Mouse (Mus musculus): ENCODE data around the gene Creb3l4.

Creb3l4 gene

DNA sequence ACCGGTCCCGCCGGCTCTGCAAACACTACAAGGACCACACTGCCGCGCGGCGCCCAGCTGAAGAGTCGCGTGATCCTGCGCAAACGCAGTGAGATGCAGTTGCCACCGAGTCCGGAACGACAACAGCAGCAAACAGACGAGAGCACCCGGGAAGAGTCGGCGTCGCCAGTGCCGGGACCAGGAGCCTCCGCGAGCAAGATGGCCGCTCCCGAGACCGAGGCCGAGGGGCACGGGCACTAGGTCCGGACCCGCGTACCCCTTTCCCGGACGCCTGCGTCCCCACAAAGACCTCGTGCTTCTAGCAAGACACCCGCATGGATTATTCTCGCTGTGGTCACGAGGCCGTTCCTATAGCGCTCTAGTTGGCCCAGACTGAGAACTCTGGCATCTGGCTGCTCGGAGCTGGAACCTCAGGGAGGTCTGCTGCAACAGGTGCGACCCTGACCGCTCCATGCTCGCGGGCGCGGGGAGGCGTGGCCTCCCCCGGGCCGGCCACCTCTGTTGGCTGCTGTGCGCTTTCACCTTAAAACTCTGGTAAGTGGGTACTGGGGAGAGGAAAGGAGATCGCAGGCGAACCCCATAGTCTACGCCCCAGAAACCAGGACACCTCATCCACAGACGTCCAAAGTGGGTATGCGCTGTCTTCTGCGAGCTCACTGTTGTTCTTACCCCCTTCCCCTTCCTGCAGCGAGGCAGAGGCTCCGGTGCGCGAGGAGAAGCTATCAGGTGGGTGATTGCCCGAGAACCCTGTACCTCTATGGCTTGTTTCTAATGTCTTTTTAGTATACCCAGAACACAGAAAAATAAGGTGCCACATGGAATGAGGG is 11.6 kb downstream of the Creb3l4 start, which contains the start of gene Jtb:
Gene Jtb (plus strand): TSS at position 91 of the 827 bp plus-strand sequence.
- in situ Hi-C loops (cut with MboI), result no loop called here

DNA sequence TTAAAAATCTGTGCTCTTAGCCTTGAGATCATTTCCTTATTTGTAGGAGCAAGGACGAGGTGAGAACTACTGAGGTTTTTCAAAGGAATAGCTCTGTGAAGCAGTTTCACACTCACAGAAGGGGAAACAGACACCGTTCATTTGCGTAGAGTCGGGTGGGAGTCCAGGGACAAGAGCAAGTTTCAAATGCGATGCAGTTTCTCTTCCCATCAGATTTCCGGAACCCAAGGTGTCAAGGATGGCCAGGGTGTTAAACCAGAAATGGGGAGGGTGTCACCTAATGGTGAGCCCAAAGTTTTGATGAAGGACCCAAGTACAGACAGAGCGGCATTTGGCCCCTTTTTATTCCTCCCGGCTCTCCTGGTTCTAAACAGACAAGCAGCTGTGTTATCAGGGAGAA is 12.2 kb downstream of the Creb3l4 start:
- in situ Hi-C loops (cut with MboI), result no loop called here

DNA sequence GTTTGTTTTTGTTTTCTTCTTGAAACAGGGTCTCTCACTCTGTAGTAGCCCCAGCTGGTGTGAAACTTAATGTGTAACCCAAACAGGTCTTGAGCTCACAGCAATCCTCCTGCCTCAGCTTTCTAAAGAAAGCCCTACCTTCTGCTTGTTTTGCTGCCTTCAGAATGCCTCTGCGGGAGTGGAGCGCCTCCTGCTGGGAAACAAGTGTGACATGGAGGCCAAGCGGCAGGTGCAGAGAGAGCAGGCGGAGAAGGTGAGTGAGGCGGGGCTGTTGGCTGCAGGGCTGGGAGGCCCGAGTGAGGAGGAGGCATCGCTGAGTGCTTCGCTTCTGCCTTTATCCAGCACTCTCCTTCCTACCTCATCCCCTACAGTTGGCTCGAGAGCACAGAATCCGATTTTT is 19.0 kb downstream of the Creb3l4 start:
- in situ Hi-C loops (cut with MboI), result no loop called here

DNA sequence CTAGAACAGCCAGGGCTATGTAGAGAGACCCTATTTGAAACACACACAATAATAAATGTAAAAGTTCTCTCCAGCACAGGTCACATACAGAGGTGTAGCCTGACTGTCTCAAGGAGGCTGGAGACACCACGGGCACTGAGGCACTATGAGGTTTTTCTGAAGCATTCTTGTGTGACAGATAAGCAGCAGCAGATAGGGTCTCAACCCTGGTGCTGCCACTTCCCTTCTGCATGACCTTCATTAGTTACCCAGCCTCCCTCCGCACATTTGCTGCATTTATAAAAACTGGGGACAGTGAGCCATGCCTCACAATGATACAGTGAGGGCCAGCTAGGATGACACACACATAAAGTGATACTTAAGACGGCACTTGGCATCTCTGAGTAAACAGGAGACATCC is 20.4 kb downstream of the Creb3l4 start:
- in situ Hi-C loops (cut with MboI), result no loop called here

DNA sequence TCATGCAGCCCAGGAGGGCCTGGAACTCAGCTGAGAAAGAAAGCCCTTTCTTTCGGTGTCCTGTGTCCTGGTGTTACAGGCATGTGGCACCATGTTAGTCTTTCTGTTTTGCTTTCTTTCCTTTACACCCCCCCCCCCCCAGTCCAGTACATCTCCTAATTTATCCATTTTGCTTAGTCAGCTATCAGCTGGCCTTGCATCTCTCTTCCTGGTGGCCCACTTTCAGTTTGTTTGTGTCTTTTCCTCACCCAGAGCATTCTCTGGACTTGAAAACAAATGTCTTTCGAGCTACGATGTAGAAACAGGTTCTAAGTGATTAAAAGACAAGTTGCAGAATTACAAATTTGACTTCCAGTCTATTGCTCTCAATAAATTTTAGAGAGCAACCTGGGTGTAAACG is 20.9 kb downstream of the Creb3l4 start:
- in situ Hi-C loops (cut with MboI), result no loop called here

DNA sequence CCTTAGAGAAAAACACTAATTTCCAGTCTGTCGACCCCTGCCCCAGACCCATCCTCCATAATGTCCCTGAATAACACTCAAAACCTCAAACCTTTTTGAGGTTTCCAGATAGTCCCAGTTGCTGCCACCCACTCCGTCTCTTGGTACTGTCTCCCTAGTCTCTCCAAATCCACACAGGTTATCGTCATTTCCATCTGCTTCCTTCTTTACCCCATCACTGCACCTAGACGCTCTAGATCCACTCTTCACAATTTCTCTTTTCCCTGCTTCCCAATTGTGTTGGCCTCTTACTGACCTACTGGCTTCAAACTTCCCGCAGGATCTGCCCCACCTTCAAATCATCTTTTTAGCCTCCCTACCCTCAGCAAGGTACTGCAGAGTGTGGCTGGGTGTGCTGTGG is 22.2 kb downstream of the Creb3l4 start:
- in situ Hi-C loops (cut with MboI), result no loop called here

DNA sequence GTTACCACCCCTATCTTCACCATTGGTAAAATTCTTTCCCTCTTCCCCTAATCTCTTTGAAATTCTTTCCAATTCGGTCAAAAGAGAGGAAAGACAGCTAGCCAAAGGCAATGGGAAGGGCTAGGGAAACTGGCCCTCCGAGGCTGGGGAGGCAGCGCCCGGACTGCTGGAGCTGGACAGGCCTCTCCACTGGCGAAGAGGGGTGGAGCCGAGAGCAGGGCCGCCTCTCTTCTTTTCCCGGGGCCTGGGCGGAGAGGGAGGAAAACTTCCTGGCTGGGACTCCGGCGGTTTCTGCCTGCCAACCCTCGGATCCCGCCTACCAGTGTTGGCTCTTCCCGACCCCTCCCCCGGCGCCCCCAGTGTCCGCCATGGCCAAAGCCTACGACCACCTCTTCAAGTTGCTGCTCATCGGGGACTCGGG is 22.8 kb downstream of the Creb3l4 start:
- in situ Hi-C loops (cut with MboI), result no loop called here

DNA sequence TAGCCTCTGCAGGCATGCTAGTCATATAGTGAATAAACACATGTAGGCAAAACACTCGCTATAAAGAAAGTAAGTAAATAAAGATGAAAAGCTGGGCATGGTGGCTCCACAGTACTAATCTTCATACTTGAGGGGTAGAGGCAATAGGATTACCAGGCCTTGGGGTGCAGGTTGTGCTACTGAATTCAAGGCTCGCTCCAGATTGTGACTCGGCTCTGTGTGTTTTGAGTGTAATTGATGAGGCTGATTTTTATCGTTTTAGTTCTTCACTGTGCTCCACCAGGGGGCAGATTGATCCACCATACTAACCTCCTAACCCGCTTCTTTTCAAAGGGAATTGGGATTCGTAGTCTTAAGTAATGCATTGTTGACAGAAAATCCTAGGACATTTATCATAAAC is 23.2 kb downstream of the Creb3l4 start:
- in situ Hi-C loops (cut with MboI), result no loop called here

DNA sequence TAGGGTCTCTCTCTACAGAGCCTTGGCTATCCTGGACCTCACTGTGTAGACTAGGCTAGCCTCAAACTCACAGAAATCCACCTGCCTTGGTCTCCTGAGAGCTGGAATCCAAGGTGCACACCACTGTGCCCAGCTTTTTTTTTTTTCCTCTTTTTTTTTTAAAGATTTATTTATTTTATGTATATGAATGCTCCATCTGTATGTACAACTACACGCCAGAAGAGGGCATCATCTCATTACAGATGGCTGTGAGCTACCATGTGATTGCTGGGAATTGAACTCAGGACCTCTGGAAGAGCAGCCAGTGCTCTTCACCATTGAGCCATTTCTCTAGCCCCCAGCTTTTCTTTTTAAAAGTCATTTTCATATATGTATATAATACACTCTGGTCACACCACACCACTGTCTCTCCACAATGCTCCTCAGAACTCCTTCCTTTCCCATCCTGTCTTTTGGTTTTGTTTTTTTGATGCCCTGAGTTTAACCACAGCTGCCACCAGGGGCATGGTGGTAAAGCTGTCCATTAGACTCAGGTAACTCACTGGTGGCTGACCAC is 27.4 kb downstream of the Creb3l4 start:
- in situ Hi-C loops (cut with MboI), result no loop called here

DNA sequence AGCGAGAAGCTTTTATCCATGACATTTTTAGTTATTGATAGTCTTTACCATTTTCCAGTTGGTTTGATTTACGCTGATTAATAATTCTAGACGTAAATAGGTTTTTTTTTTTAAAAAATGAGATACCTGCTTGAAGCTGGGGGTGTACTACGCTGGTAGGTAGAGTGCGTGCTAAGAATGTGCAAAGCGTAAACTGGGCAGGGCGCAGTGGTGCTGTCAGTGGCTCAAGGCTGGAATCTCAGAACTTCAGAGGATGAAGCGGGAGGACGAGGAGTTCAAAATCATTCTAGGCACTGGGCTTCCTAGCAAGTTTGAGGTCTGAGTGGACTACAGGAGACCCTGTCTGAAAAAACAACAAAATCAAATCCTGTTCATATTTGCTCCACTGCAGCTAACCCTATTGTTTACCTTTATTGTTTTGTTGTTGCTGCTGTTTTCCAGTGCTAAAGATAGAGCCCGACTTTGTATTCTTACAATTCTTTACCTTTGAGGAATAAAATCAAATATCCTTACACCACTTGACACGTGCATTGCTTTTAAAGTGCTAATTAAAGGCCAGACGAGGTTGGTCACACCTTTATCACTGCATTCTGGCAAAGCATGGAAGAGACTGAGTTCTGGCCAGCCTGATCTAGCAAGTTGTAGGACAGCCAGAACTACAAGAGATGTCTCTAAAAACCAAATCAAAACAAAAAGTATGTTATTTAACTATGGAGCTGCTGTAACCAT is 29.2 kb downstream of the Creb3l4 start:
- in situ Hi-C loops (cut with MboI), result no loop called here

DNA sequence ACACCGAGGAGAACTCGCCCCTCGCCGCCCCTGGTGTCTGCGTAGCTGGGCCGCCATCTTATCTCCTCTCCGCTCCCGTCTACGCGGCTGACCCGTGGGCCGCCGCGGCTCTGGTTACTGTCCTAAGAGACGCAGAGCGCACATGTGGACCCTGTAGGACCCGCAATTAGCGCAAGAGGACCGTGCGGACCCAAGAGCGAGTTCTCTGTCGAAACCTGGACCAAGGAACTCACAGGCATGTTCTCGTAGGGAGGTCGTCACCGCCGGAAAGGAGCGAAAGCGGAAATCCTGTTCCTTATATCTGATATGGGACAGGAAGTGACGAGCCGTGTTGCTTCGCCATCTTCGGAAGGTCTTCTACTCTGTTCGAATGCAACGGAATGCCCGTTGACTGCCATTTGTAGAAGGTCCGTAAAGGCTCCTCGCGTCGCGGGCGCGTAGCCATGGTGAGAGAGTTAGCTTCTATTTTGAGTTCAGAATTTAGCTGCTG is 29.9 kb downstream of the Creb3l4 start, which contains the start of the genes Rps27 and Rab13:
Gene Rps27 (minus strand): TSS at position 275 of the 490 bp plus-strand sequence.
Gene Rab13 (plus strand): TSS at position 319 of the 490 bp plus-strand sequence.
- in situ Hi-C loops (cut with MboI), result no loop called here

DNA sequence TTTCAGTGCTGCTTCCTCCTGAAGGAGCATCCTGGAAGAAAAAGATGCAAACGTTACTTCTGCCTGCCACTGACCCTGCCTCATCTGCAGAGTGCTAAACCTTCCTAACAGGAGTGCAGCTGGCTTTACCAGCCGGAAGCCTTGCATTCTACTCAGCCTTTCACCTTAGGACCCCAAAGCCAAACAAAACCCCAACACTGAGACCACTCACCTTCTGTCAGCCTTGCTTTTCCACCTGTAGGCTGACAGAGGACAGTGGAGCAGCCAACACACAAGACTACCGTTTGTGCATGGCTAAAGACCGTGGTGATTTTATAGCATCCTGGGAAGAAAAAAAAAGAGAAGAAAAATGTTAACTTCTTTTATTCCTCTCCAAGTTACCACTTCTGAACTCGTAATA is 30.6 kb downstream of the Creb3l4 start:
- in situ Hi-C loops (cut with MboI), result no loop called here

DNA sequence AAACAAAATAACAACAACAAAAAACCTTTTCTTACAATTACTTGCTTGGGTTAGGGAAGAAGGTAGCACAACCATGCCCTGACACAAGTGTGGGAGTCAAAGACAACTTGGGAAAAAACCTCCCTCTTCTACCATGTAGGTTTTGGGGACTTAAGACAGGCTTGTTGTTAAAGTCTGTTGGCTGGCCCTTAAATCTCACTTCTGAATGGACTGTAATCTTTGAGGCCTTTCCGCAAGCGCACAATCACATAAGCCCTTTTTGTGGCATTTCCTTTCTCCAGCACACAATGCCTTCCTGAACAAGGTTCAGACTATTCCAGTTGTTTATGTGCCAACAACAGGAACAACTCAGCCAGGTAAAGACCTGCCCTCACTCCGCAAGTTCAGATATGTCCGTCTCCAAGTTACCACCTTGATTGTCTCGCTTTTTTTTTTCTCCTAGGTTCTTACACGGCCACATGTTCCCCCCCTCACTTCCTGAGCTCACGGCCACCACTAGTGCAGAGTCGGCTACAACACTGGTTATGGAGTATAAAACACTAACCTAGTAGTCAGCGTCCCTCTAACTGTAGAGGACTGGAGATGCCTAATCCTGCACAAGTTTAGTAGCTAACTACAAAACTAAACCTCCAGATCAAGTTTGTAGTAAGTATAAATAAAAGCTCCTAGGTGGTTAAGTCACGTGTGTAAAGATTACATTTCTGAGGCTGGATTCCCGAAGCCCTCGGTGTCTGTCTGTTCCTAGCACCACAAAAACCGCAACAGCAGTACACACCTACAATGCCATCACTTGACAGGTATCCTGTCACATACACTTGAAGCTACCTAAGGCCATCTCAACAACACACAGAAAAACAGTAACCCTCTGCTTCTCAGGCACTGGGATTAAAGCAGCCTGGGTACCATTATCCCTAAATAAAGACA is 31.6 kb downstream of the Creb3l4 start:
- in situ Hi-C loops (cut with MboI), result no loop called here

DNA sequence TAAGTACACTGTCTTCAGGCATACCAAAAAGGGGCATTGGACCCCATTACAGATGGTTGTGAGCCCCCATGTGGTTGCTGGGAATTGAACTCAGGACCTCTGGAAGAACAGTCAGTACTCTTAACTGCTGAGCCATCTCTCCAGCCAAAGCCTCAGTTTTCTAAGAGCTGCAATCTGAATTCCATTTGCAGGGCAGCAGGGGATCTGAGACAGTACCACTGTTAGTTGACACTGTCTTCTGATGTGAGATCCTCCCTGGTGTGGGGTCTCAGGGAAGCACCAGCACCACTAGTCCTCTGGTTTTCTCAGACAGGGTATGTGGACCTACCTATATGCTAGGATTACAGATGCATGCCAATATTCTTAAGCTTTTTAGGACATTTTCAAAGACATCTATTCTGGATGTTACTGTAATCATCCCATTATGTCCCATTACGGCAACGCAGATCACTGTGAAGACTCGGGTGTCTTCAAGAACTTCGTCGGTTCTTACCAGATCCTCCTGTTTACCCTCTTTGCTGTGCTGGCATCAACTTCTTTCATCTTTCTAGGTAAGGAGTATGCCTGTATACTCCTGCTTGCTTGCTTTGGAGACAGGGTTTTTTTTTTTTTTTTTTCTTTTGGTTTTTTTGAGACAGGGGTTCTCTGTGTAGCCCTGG is 33.3 kb downstream of the Creb3l4 start:
- in situ Hi-C loops (cut with MboI), result no loop called here

DNA sequence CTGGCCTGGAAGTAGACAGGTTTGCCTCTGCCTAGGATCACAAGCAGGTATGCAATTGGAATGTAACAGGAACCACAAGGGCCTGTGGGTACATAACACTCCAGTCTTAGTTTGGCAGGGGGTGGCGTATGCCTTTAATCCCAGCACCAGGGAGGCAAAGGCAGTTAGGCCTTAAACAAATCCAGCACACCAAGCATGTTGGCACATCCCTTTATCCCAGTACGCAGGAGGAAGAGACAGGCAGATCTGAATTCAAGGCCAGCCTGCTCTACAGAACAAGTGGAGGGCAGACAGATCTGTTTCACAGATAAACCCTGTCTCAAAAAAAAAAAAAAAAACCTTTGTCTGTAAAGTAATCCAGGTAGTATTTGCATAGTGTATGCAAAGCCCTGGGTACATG is 34.6 kb downstream of the Creb3l4 start:
- in situ Hi-C loops (cut with MboI), result no loop called here

DNA sequence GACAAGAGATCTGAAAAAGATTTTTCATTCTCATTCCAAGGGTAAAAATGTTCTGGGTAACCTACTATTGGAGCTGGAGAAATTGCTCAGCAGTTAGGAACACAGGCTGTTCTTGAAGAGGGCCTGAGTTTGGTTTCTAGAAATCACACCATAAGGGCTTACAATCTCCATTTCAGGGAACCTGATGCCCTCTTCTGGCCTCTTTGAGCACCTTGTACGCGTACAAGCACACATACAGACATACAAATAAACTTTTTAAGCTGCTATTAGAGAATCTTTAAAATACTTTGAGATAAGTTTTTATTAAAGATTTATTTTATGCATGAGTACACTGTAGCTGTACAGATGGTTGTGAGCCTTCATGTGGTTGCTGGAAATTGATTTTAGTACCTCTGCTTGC is 38.7 kb downstream of the Creb3l4 start:
- in situ Hi-C loops (cut with MboI), result no loop called here

DNA sequence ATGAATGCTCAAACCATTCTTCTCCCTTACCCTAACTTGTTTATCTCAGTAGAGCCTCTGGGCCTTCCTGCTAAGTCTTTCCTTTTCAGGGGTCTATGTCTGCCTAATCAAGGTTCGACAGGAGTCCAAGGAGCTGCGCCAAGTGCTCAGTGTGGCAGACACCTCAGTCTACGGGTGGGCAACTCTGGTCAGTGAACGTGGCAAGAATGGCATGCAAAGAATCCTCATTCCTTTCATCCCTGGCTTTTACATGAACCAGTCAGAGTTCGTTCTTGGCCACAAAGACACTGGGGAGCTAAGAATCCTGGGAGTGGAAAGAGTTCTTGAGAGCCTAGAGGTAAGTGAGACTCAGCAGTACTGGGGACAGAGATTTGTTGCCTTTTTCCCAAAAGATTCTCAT is 39.7 kb downstream of the Creb3l4 start:
- in situ Hi-C loops (cut with MboI), result no loop called here

DNA sequence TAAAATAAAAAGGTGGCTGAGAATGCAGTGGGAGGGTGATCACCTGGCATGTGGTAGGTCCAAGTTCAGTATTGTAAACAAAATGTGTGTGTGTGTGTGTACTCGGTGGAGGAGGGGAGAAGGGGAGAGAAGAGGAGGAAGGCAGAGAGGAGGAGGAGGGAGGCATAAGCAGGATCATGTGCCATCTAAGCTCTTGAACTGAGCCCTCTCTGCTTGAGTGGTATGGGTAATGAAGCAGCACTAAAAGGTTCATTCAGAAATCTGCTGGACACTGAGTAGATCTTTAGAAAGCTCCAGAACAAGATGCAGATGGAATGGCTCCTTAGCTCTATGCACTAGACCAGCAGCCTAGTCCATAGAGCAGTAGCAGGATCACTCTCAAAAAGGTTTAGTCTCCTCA is 40.4 kb downstream of the Creb3l4 start:
- in situ Hi-C loops (cut with MboI), result no loop called here

DNA sequence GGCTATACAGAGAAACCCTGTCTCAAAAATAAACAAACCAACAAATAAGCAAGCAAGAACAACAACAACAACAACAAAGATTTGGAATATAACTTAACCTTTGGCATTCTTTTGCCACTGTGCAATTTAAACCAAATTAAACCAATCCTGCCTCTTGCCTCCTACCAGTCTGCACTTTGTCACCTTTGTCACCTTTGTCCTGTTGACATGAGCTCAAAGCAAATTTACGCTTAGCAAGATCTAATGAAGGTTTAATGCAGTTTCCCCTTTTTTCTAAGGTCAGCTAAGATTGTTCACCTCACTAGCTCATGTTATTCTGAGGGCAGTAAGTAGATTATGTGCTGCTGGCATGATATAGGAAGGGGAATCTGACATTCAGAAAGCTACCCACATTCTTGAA is 45.8 kb downstream of the Creb3l4 start:
- in situ Hi-C loops (cut with MboI), result no loop called here

DNA sequence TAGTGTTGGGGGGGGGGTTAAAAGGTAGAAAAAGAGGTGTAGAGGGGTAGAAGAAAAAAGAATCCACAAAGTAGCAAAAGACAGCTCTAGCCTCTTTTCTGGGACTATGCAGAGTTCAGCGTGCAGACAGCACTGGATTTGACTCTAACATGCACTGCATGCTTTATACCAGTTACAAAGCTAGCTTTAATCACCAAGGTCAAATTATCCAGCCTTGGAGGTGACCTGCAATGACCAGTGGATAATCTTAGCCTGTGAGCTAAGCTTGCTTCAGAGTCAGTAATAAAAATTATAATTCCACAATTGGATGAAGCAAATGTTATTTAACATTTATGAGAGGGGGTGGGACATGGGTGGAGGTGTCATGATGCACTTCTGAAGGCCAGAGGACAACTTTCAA is 47.7 kb downstream of the Creb3l4 start:
- in situ Hi-C loops (cut with MboI), result no loop called here

DNA sequence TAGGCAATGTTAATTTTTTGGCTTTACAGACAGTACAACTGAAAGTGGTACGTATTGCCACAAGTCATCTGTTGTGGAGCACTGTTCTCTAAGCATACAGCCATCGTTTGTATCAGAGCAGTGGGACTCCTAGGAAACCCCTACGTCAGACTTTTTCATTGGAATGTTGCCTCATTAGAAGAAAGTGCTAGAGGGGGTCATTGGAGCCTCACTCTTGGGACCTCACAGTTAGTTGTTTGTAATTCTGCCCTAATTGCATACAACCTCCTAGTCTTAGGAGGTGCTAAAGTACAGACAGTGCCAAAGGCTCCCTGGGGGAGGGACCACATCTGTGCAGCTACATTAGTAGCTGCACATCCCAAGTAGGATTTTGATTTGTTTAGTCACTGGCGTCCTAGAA is 48.6 kb downstream of the Creb3l4 start:
- in situ Hi-C loops (cut with MboI), result no loop called here

Data from mature B cell (primary cell).